Mouse (Mus musculus) E14TG2a.4 (cell line): Measurements from ENCODE around the gene Kremen2.

Experiments used
- H3K27me3 ChIP-seq: 2 replicates; pipeline ENCODE4 v1.6.1; 2014; ENCODE audit warnings: low read length, control low read depth; ENCODE audit not compliant: insufficient read depth
- H3K36me3 ChIP-seq: 2 replicates; pipeline ENCODE4 v1.6.1; 2014; ENCODE audit warnings: low read length, control low read depth; ENCODE audit not compliant: insufficient read depth
- H3K4me1 ChIP-seq: replicated peaks from 2 replicates; pipeline ENCODE4 v1.6.1; 2014; ENCODE audit warnings: low read depth, low read length, control low read depth
- H3K4me3 ChIP-seq: replicated peaks from 2 replicates; pipeline ENCODE4 v1.5.1; 2014; ENCODE audit warnings: mild to moderate bottlenecking, low read length
- H3K9me3 ChIP-seq: 2 replicates; pipeline ENCODE4 v1.6.1; 2014; ENCODE audit warnings: low read length, control low read depth
- CTCF ChIP-seq: conservative IDR thresholded peaks from 2 replicates; pipeline ENCODE4 v1.5.1; 2014; ENCODE audit warnings: low read length
- NANOG ChIP-seq: IDR thresholded peaks from 2 replicates; pipeline ENCODE4 v1.6.1; 2014; ENCODE audit warnings: borderline replicate concordance, low read length, mixed read lengths
- POU5F1 ChIP-seq: IDR thresholded peaks from 2 replicates; pipeline ENCODE4 v1.6.1; 2014; ENCODE audit warnings: low read length, borderline replicate concordance

The Kremen2 gene

GRCm38 (mm10) chr17:23721886-23722285 is 23.7 kb downstream of the Kremen2 start:
- H3K4me3 ChIP-seq: no peak overlapping the region
- peaks cover 56% of the 10 kb centered on the region for H3K27me3 ChIP-seq
- no peaks in the 10 kb centered on the region for H3K9me3 ChIP-seq
- TF ChIP-seq CTCF (no peak), NANOG (no peak), POU5F1 (no peak)
- H3K4me1 ChIP-seq: peaks cover 22% of the 10 kb centered on the region
- no peaks in the 10 kb centered on the region for H3K36me3 ChIP-seq

DNA sequence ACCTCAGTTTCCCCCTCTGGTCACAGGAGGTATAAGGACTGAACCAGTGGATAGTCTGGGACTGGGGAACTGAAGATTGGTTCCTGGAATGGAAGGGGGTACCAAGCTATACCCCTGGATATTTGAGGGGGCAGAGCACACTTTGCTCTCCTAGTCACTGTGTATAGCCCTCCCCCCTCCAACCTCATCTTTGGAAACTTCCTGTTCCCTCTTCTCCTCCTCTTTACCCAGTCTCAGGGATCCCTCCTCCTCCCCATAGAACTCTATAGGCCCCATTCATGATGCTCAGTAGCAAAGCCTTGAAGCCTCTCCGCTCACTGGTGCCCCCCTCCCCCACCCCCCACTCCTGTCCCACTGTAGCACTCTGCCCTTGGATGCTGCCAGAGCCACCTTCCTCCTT is 26.2 kb downstream of the Kremen2 start:
- Histone ChIP-seq H3K4me3 (no peak overlapping the region), H3K4me1 (peaks cover 14% of the 10 kb centered on the region; the same call in 1 of the 2 replicates)

DNA sequence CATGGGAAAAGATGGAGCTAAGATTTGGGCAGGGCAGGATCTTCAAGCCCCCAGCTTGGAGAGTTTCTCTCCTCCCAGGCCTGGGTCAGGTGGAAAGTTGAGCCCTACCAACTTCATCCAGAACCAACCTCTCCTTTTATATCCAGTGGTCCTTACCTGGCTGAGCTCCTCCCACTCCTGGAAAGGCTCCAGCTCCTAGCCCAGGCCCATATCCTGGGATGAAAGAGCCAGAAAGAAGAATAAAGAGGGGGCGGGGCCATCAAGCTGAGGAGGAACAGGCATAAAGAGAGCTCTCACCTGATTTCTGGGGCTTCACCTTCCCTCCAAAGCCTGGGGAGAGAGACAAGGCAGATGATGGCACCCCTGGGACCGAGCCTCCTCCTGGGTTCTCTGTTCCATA is 28.6 kb downstream of the Kremen2 start:
- Histone ChIP-seq H3K36me3 (no peaks in the 10 kb centered on the region), H3K4me1 (peaks cover 13% of the 10 kb centered on the region; the same call in 1 of the 2 replicates), H3K9me3 (no peaks in the 10 kb centered on the region), H3K27me3 (peaks cover 67% of the 10 kb centered on the region), H3K4me3 (no peak overlapping the region)
- no peak for TF ChIP-seq CTCF
- TF ChIP-seq NANOG: no peak
- no peak for TF ChIP-seq POU5F1

More for the DNA sequence above, 26.2 kb downstream of the Kremen2 start:
- Histone ChIP-seq H3K36me3 (no peaks in the 10 kb centered on the region), H3K9me3 (no peaks in the 10 kb centered on the region), H3K27me3 (peaks cover 56% of the 10 kb centered on the region)
- TF ChIP-seq POU5F1 (no peak), NANOG (no peak), CTCF (no peak)

DNA sequence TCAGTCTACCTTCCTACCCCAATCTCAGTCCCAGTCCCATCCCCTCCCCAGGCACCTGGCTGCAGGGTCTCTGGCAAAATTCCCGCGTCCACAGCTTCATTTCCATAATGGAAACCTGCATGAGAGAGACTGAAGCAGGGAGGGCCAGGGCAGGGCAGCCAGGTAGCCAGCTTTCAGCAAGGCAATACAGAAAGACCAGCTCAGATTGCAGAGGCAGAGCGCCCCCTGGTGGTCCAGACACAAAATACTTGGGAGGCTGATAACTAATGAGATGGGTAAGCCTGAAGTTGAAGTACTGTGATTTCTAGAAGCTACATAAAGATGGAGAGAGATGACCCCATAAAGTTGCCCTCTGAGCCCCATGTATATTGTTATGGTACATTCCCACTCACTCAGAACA is 39.4 kb downstream of the Kremen2 start:
- H3K4me1 ChIP-seq: peaks cover 32% of the 10 kb centered on the region
- H3K27me3 ChIP-seq: peaks cover 35% of the 10 kb centered on the region
- no peaks in the 10 kb centered on the region for H3K36me3 ChIP-seq
- no peak overlapping the region for H3K4me3 ChIP-seq
- H3K9me3 ChIP-seq: no peaks in the 10 kb centered on the region
- TF ChIP-seq NANOG: no peak
- TF ChIP-seq CTCF: peak; percentile 91

DNA sequence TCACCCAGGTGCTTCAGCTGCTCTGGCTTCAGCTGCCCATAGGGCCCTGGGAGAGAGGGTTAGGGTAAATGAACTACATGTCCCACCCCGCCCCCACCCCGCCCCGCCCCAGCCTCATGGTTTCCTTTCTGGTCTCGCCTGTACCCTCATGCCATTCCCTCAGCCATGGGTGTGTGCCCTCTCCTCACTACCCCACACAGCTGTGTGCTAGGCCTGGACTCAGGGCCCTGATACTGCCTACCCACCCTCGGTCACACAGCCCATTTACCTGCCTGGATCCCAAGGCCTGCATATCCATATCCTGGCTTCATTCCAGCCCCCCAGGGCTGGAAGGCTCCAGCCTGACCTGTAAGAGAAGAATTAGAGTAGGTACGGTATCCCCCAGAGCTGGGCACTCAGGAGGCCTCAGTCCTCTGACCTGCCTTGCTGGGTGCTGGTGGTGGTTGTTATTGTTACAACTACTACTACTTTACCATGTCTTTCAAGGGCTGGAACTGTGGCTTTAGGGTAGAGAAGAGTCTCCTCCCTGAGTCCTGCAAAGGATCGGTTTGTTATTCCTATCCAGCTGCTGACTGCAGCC is 40.0 kb downstream of the Kremen2 start:
- H3K9me3 ChIP-seq: no peaks in the 10 kb centered on the region
- no peak overlapping the region for H3K4me3 ChIP-seq
- TF ChIP-seq CTCF: no peak
- no peak for TF ChIP-seq POU5F1
- no peak for TF ChIP-seq NANOG
- H3K36me3 ChIP-seq: no peaks in the 10 kb centered on the region
- peaks cover 27% of the 10 kb centered on the region for H3K4me1 ChIP-seq
- H3K27me3 ChIP-seq: peaks cover 40% of the 10 kb centered on the region

- Histone ChIP-seq H3K4me1 (peaks cover 22% of the 10 kb centered on the region), H3K36me3 (no peaks in the 10 kb centered on the region), H3K9me3 (no peaks in the 10 kb centered on the region), H3K27me3 (peaks cover 31% of the 10 kb centered on the region), H3K4me3 (peak overlapping the region; percentile 23; the same call in 1 of the 2 replicates)
- no peak for TF ChIP-seq NANOG
- TF ChIP-seq POU5F1: no peak
- TF ChIP-seq CTCF: no peak
Measured at GRCm38 (mm10) chr17:23704741-23705140, 40.9 kb downstream of the Kremen2 start.

DNA sequence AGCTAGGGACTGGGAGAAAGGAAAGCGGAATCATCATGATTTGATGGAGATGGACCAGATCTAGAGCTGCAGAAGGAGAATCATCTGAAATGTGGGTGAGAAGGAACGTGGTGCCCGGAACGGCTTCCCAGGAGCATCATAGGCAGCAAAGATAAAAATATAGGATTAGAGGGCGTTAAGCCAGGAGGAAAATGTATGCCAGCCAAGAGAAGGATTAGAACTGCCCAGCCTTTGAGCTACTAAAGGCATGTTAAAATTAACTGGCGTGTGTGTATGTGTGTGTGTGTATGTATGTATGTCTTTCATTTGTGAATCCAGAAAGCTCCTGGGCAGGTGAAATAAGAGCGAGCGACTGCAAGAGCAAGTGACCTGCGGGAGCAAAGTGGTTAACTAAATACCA is 42.3 kb downstream of the Kremen2 start:
- no peaks in the 10 kb centered on the region for H3K9me3 ChIP-seq
- no peak for TF ChIP-seq NANOG
- no peak for TF ChIP-seq POU5F1
- TF ChIP-seq CTCF: no peak
- no peaks in the 10 kb centered on the region for H3K36me3 ChIP-seq
- H3K4me3 ChIP-seq: no peak overlapping the region
- H3K4me1 ChIP-seq: peaks cover 28% of the 10 kb centered on the region
- H3K27me3 ChIP-seq: peaks cover 38% of the 10 kb centered on the region

- peaks cover 33% of the 10 kb centered on the region for H3K27me3 ChIP-seq
- no peaks in the 10 kb centered on the region for H3K9me3 ChIP-seq
- H3K4me1 ChIP-seq: peaks cover 49% of the 10 kb centered on the region
- H3K36me3 ChIP-seq: no peaks in the 10 kb centered on the region
- TF ChIP-seq NANOG (no peak), POU5F1 (no peak), CTCF (peak; percentile 11; the same call in 1 of the 2 replicates)
- H3K4me3 ChIP-seq: peak overlapping the region; percentile 90
Measured at GRCm38 (mm10) chr17:23700079-23700478, 45.6 kb downstream of the Kremen2 start.
